28 mouse cellular contexts compared by ENCODE assay signal in the genomic region with DNA sequence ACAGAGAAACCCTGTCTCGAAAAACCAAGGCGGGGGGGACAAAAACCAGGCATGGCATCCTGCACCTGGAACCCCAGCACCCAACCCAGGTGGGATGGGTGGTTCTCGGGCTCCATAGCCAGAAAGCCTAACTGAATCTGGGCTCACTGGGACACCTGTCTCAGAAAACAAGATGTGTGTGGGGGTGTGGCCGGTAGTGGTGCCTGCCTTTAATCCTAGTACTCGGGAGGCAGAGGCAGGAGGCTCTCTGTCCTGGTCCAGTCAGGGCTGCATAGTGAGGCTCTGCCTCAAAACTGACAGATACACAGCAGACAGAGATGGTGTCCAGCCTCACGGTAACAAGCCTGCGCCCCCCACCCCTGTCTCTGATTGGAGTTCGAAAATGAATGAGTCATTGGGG. TPM values are rescaled to one million over a fixed set of nuclear protein-coding genes. Genes with fewer than 3 reads are reported as not detected.
A peak's percentile ranks its signal among the peaks of the same experiment; 100 is the strongest.
DNase-seq lines count a peak whose midpoint lies in the region; ATAC-seq and TF ChIP-seq lines count a peak whose summit lies in the region.
"Had no signal": no experiment of that assay in that cellular context is flagged by ENCODE, and none has a peak within 500 bp of the region (broad histone marks: within the 10 kb centered on the region; RNA-seq: fewer than 3 reads in every experiment).

No protein-coding gene starts in this region.

- ATAC-seq in hindbrain, embryonic 14.5 days (ENCODE audit: low FRiP score), result no peak
- ATAC-seq: activated CD4-positive, CD25-positive, alpha-beta regulatory T cell, adult 4 months; forebrain, embryonic 14.5 days; forebrain, postnatal 0 days; hindbrain, postnatal 0 days had no signal

- H3K79me2 ChIP-seq in CH12.LX (replicated peaks; ENCODE audit: control insufficient read depth, extremely low read depth, insufficient read depth, poor library complexity, severe bottlenecking), result no peaks in the 10 kb centered on the region

- H3K4me1 ChIP-seq in spleen, adult 2 months (ENCODE audit: control insufficient read depth, insufficient read depth, insufficient read length), result peaks cover 50% of the 10 kb centered on the region; the same call in 1 of the 2 replicates
- H3K4me1 ChIP-seq in CH12.LX (ENCODE audit: control insufficient read depth in 1 of 2, insufficient read depth in 2 of 2), result peaks cover 31 to 47% of the 10 kb centered on the region in 2 experiments
- no peaks in the 10 kb centered on the region for H3K4me1 ChIP-seq in hindbrain, embryonic 14.5 days (replicated peaks; ENCODE audit: control insufficient read depth, insufficient read depth, low read length)

- H3K27ac ChIP-seq in spleen, adult 2 months (ENCODE audit: insufficient read depth, low read length), result peak overlapping the region; percentile 79
- H3K27ac ChIP-seq in CH12.LX (ENCODE audit: insufficient read depth, low read depth), result 0 out of 2 replicates have a peak overlapping the region, but pooled peaks have one; percentile 12
- H3K27ac ChIP-seq in hindbrain, embryonic 14.5 days, result no peak overlapping the region
- H3K27ac ChIP-seq: embryonic facial prominence, embryonic 12.5 days; embryonic facial prominence, embryonic 15.5 days; gastrocnemius, adult 2 months; heart, embryonic 15.5 days; hindbrain, embryonic 10.5 days; hindbrain, embryonic 13.5 days; hindbrain, postnatal 0 days had no signal

- H3K9ac ChIP-seq in CH12.LX (ENCODE audit: insufficient read depth, low read depth), result no peak overlapping the region
- no peak overlapping the region for H3K9ac ChIP-seq in hindbrain, embryonic 14.5 days
- H3K9ac ChIP-seq: embryonic facial prominence, embryonic 12.5 days; embryonic facial prominence, embryonic 15.5 days; forebrain, postnatal 0 days; heart, embryonic 12.5 days; heart, embryonic 15.5 days; hindbrain, embryonic 13.5 days had no signal

- no peak for TF ChIP-seq CTCF in spleen, adult 2 months (IDR thresholded peaks at IDR 0.05; ENCODE audit: extremely low read depth, insufficient read depth, insufficient read length, insufficient replicate concordance)
- no peak for TF ChIP-seq CTCF in CH12.LX (conservative IDR thresholded peaks at IDR 0.05 in 1 of 2, IDR thresholded peaks at IDR 0.05 in 1 of 2; ENCODE audit: low read depth in 2 of 2, low read length in 2 of 2)

- H3K4me3 ChIP-seq in spleen, adult 2 months (ENCODE audit: extremely low read depth, insufficient read depth, insufficient read length), result no peak overlapping the region
- no peak overlapping the region for H3K4me3 ChIP-seq in CH12.LX (replicated peaks in 1 of 3; ENCODE audit: low read depth in 2 of 3, low read length in 2 of 3, poor library complexity in 1 of 3)
- H3K4me3 ChIP-seq in hindbrain, embryonic 14.5 days (replicated peaks; ENCODE audit: low read length), result no peak overlapping the region
- H3K4me3 ChIP-seq: embryonic facial prominence, embryonic 12.5 days; embryonic facial prominence, embryonic 15.5 days; gastrocnemius, adult 2 months; heart, embryonic 12.5 days; heart, embryonic 15.5 days; hindbrain, embryonic 10.5 days; hindbrain, embryonic 13.5 days had no signal

- dilution Hi-C loops in CH12.LX (cut with MboI; ENCODE audit: extremely low pct_ligation_motif_present, extremely low pct_unique_long_range_greater_than_20kb, low sequenced_read_pairs), result no loop called here

- peaks cover 74% of the 10 kb centered on the region for H3K36me3 ChIP-seq in spleen, adult 2 months (ENCODE audit: control insufficient read depth, insufficient read depth, low read length)
- H3K36me3 ChIP-seq in CH12.LX (replicated peaks in 1 of 2; ENCODE audit: control insufficient read depth in 1 of 2, insufficient read depth in 1 of 2, low read length in 1 of 2), result peaks cover 52 to 79% of the 10 kb centered on the region in 2 experiments
- H3K36me3 ChIP-seq in hindbrain, embryonic 14.5 days (replicated peaks; ENCODE audit: control insufficient read depth, insufficient read depth), result no peaks in the 10 kb centered on the region
- H3K36me3 ChIP-seq: embryonic facial prominence, embryonic 12.5 days; embryonic facial prominence, embryonic 15.5 days; heart, embryonic 15.5 days; hindbrain, embryonic 13.5 days had no signal

- DNase-seq in spleen, adult 2 months (ENCODE audit: low read depth in 1 of 2, low spot score in 2 of 2), result no peak
- DNase-seq in spleen, postnatal 14 days (ENCODE audit: low spot score in 2 of 2), result no peak
- DNase-seq in A20 (ENCODE audit: low read depth, low spot score) (peak; percentile 48), CH12.LX (ENCODE audit: extremely low read depth) (no peak)
- peak; percentile 56 for DNase-seq in induced T-regulatory cell, adult 2 months (ENCODE audit: low read depth)
- no peak for DNase-seq in hindbrain, embryonic 14.5 days (ENCODE audit: low spot score)
- no peak for DNase-seq in layer of hippocampus, postnatal 36 days
- no peak for DNase-seq in cerebellum, postnatal 4 days (ENCODE audit: low spot score in 2 of 2)
- DNase-seq: adrenal gland, adult 8-10 months; adrenal gland, postnatal 25 days; cerebellum, adult 2 months; cerebellum, adult 9-11 months; cerebellum, postnatal 36 days; forebrain, postnatal 0 days; gastrocnemius, adult 2 months; gastrocnemius, postnatal 14 days; heart, adult 18-20 months; heart, postnatal 10 days; heart, postnatal 36 days had no signal

- H3K27me3 ChIP-seq in spleen, adult 2 months (ENCODE audit: control insufficient read depth, insufficient read depth, low read length), result no peaks in the 10 kb centered on the region
- H3K27me3 ChIP-seq in CH12.LX (replicated peaks), result no peaks in the 10 kb centered on the region
- peaks cover 22% of the 10 kb centered on the region for H3K27me3 ChIP-seq in hindbrain, embryonic 14.5 days (ENCODE audit: control insufficient read depth, insufficient read depth, low read length)

- TF ChIP-seq RAD21 in CH12.LX (IDR thresholded peaks at IDR 0.05; ENCODE audit: low read depth, low read length), result no peak

- in situ Hi-C loops in CH12.LX (cut with MboI; ENCODE audit: low pct_ligation_motif_present, low pct_unique_long_range_greater_than_20kb, low sequenced_read_pairs), result no loop called here

- TF ChIP-seq POLR2A in spleen, adult 2 months (IDR thresholded peaks at IDR 0.05; ENCODE audit: low read depth, low read length), result no peak
- TF ChIP-seq POLR2A in CH12.LX (IDR thresholded peaks at IDR 0.05; ENCODE audit: low read depth, low read length), result no peak

- no peak for TF ChIP-seq EP300 in CH12.LX (IDR thresholded peaks at IDR 0.05; ENCODE audit: low read length)

- H3K4me2 ChIP-seq in CH12.LX (ENCODE audit: insufficient read depth, low read depth, poor library complexity, severe bottlenecking), result no peak overlapping the region
- no peak overlapping the region for H3K4me2 ChIP-seq in hindbrain, embryonic 14.5 days (replicated peaks)
- H3K4me2 ChIP-seq: embryonic facial prominence, embryonic 12.5 days; embryonic facial prominence, embryonic 15.5 days; heart, embryonic 12.5 days; heart, embryonic 15.5 days; hindbrain, embryonic 13.5 days had no signal

- H3K9me3 ChIP-seq in CH12.LX (replicated peaks; ENCODE audit: low read length), result no peaks in the 10 kb centered on the region
- H3K9me3 ChIP-seq in hindbrain, embryonic 14.5 days (ENCODE audit: control insufficient read depth, low read length), result no peaks in the 10 kb centered on the region
- H3K9me3 ChIP-seq: embryonic facial prominence, embryonic 12.5 days; embryonic facial prominence, embryonic 15.5 days; heart, embryonic 12.5 days; heart, embryonic 15.5 days; hindbrain, embryonic 10.5 days; hindbrain, embryonic 13.5 days had no signal

- 84% methylated on average over 8 of the region's 8 CpGs for WGBS in spleen, adult 2 months
- WGBS in hindbrain, embryonic 14.5 days, result 90% methylated on average over 8 of the region's 8 CpGs

TF ChIP-seq in CH12.LX, 34 proteins besides CTCF, POLR2A, EP300 and RAD21 (continues in another document):
- TF ChIP-seq MAFK (IDR thresholded peaks at IDR 0.05; ENCODE audit: insufficient replicate concordance, low read length), result no peak
- no peak for TF ChIP-seq JUN (IDR thresholded peaks at IDR 0.05; ENCODE audit: insufficient read depth, low read depth, low read length)
- TF ChIP-seq MAZ (IDR thresholded peaks at IDR 0.05; ENCODE audit: low read depth, low read length), result no peak
- TF ChIP-seq ETS1 (conservative IDR thresholded peaks at IDR 0.05; ENCODE audit: low read depth, low read length), result no peak
- no peak for TF ChIP-seq TCF12 (IDR thresholded peaks at IDR 0.05; ENCODE audit: low read depth, low read length)

RNA-seq across cellular contexts. Expression of gene Arhgap45, which starts 6.4 kb away (rescaled TPM):
- polyA plus RNA-seq in spleen, adult 2 months (2012; rRNA removed), result 492 and 574 TPM in 2 replicates
- total RNA-seq in CH12.LX (2012; rRNA removed), result 23.4 and 25.9 TPM in 2 replicates
- 10.3 and 11.8 TPM in 2 replicates for total RNA-seq in CH12.LX (2014; rRNA removed)
- 20.2 and 21.2 TPM in 2 replicates for polyA plus RNA-seq in CH12.LX (2012; ENCODE audit: insufficient read length, low read depth)
- 1.1 and 1.7 TPM in 2 replicates for polyA plus RNA-seq in hindbrain, embryonic 14.5 days (2014; fragmentation: Nextera tagmentation; extraction: Ambion mirVana)
- total RNA-seq in layer of hippocampus, postnatal 36 days (2021), result 1 to 10 TPM; 3.2 to 4.2 TPM

RNA-seq across cellular contexts. Expression of gene Polr2e, which starts 16.8 kb away (rescaled TPM):
- polyA plus RNA-seq in spleen, adult 2 months (2012; rRNA removed), result 139 and 182 TPM in 2 replicates
- total RNA-seq in CH12.LX (2012; rRNA removed) (127 and 132 TPM in 2 replicates), CH12.LX (2014; rRNA removed) (98.3 and 105 TPM in 2 replicates)
- polyA plus RNA-seq in CH12.LX (2012; ENCODE audit: insufficient read length, low read depth), result 194 and 227 TPM in 2 replicates
- polyA plus RNA-seq in hindbrain, embryonic 14.5 days (2014; fragmentation: Nextera tagmentation; extraction: Ambion mirVana), result 142 and 150 TPM in 2 replicates
- 10 to 100 TPM; 74.8 to 86.0 TPM for total RNA-seq in layer of hippocampus, postnatal 36 days (2021)

RNA-seq across cellular contexts. Expression of gene Gpx4, which starts 24.2 kb away (rescaled TPM):
- polyA plus RNA-seq in spleen, adult 2 months (2012; rRNA removed), result 238 and 259 TPM in 2 replicates
- total RNA-seq in CH12.LX (2012; rRNA removed), result 368 and 459 TPM in 2 replicates
- 352 and 386 TPM in 2 replicates for total RNA-seq in CH12.LX (2014; rRNA removed)
- polyA plus RNA-seq in CH12.LX (2012; ENCODE audit: insufficient read length, low read depth), result 332 and 353 TPM in 2 replicates
- 556 and 557 TPM in 2 replicates for polyA plus RNA-seq in hindbrain, embryonic 14.5 days (2014; fragmentation: Nextera tagmentation; extraction: Ambion mirVana)
- total RNA-seq in layer of hippocampus, postnatal 36 days (2021), result 100 to 1,000 TPM; 445 to 446 TPM

RNA-seq across cellular contexts. Expression of gene Abca7, which starts 26.5 kb away (rescaled TPM):
- polyA plus RNA-seq in spleen, adult 2 months (2012; rRNA removed), result 50.4 and 64.5 TPM in 2 replicates
- total RNA-seq in CH12.LX (2012; rRNA removed) (6.8 and 7.0 TPM in 2 replicates), CH12.LX (2014; rRNA removed) (2.3 TPM in 2 replicates)
- 5.4 and 6.1 TPM in 2 replicates for polyA plus RNA-seq in CH12.LX (2012; ENCODE audit: insufficient read length, low read depth)
- polyA plus RNA-seq in hindbrain, embryonic 14.5 days (2014; fragmentation: Nextera tagmentation; extraction: Ambion mirVana), result 4.1 and 4.5 TPM in 2 replicates
- 10 to 100 TPM; 10.9 to 11.0 TPM for total RNA-seq in layer of hippocampus, postnatal 36 days (2021)

RNA-seq across cellular contexts. Expression of gene Cnn2, which starts 34.4 kb away (rescaled TPM):
- polyA plus RNA-seq in spleen, adult 2 months (2012; rRNA removed), result 297 and 409 TPM in 2 replicates
- total RNA-seq in CH12.LX (2012; rRNA removed) (26.3 and 26.9 TPM in 2 replicates), CH12.LX (2014; rRNA removed) (46.3 and 49.0 TPM in 2 replicates)
- polyA plus RNA-seq in CH12.LX (2012; ENCODE audit: insufficient read length, low read depth), result 52.6 and 62.7 TPM in 2 replicates
- polyA plus RNA-seq in hindbrain, embryonic 14.5 days (2014; fragmentation: Nextera tagmentation; extraction: Ambion mirVana), result 28.4 and 37.6 TPM in 2 replicates
- total RNA-seq in layer of hippocampus, postnatal 36 days (2021), result 1 to 10 TPM; 5.5 to 6.6 TPM

Comparison
In these comparisons a context has a peak if more than half of its experiments do, and no peak if none do; other contexts are left out.
1. DNase-seq: peak in A20 (single experiment) and induced T-regulatory cell, adult 2 months (single experiment); none in spleen, adult 2 months (0 of 2), spleen, postnatal 14 days (0 of 2), CH12.LX (single experiment), hindbrain, embryonic 14.5 days (single experiment), layer of hippocampus, postnatal 36 days (0 of 2) and cerebellum, postnatal 4 days (0 of 2).
2. RNA of gene Arhgap45, which starts 6.4 kb away (polyA plus RNA-seq): 492 to 574 TPM in spleen, adult 2 months; 20.2 to 21.2 TPM in CH12.LX and 1.1 to 1.7 TPM in hindbrain, embryonic 14.5 days; every median in the first group is over 10 times any median in the second.